Mouse (Mus musculus) ovary, postnatal 14 days (tissue): ENCODE results near the gene Tuba8.

Source experiments
- DNase-seq: peaks from one replicate; pipeline ENCODE4 v3.0.0; 2022; ENCODE audit warnings: low spot score

Tuba8 gene

DNA sequence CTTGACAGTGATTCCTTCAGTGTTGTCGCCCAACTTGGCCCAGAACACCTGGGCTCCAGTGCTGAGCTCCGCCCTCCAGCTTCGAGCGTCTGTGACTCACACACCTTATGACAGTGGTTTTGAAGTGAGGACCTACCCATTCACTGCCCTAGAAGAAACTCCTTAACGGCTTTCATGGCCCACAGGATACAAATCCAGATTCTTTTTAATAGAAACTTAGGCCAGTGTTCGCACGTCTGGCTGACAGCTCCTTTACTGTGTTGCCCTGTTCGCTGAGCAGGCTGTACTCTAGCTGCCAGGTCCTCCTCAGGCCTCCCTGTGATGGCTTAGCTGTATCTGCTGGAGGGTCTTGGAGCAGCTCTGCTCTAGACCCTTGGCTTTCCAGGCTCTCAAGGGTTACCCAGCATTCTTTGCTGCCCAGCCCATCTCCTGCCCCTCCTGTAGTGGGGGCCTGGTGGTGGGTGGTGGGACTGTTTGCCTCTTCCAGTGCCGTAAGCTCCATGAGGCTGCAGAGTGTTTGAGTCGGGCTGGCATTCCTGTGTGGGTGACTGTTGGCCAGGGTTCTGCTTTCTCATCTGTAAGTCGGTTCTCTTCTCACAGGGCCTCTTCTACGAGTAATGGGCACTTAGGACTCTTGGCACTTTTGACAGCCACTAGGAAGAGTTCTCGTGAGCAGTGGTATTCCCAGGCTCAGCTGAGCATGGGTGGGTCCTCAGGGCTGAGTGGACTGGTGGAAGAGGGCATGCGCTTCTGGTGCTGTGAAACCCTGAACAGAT lies 15.4 kb upstream of the Tuba8 start:
- no peak for DNase-seq

DNA sequence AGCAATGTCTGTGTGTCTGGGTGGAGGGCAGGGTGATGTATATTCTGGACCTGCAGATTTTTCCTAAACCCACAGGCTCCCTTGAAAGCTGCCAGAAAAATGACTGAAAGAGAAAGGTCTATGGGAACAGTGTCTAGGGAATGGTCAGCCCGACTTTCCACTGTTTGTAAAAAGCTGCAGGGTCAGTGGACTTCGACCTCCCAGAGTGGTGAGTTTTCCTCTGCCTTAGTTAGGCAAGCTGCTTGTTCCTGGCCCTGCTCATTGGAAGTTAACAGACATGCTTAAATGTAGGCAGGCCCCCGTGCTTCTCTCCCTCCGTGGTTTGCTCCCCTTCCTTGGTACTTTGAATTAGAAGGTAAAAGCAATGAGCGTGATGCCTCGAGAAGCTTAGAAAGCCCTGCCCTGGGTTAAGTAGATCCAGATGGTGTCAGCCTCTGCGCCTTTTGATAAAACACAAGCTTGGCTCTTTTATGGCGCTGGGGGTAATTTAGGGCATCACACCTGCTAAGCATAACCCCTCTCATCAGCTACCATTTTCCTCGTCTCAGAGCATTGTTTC lies 12.6 kb upstream of the Tuba8 start:
- no peak for DNase-seq

DNA sequence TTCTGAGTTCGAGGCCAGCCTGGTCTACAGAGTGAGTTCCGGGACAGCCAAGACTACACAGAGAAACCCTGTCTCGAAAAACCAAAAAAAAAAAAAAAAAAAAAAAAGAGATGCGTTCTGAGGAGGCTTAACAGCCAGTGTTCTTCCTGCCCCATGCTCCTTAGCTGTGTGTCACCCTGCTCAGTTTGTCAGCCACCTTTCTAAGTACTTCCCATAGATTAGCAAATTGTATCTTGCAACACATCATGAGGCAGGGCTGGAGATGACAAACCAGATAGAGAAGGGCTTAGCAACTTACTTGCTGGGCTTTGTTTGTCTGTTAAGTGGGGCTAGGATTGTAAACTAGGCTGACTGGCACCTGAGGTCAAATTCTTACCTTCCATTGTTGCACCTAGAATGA lies 10.0 kb upstream of the Tuba8 start:
- no peak for DNase-seq

DNA sequence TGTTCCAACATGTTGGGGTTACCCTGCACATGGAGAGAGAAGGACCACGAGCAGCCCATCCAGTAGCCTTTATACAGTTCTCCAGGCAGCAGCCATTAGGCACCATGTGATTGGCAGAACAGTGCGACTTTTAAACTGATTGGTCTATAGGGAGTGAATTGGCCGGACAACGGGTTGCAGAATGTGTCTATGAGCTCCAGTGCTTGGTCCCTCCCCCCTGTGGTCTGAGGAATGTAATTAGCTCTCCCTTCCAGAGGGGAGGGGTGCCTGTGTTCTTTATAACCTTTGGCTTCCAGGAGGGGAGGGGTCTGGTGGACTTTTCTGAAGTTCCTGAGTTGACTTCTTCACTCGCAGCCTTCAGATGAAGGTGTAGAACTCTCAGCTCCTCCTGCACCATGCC lies 8.5 kb upstream of the Tuba8 start:
- DNase-seq: no peak

DNA sequence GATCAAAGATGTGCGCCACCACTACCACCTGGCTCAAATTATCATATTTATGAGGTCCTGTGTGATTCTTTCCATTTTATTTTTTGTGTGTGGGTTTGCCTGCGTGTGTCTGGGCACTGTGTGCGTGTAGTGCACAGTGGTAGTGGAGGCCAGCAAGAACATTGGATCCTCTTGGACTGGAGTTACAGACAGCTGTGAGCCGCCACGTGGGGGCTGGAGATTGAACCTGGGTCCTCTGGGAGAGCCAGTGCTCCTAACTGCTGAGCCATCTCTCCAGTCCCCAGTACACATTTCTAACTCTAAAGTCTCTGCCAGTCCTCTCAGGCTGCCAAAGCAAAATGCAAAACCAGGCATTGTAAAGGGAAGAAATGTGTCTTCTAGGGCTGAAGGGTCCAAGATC lies 4.0 kb upstream of the Tuba8 start:
- no peak for DNase-seq

DNA sequence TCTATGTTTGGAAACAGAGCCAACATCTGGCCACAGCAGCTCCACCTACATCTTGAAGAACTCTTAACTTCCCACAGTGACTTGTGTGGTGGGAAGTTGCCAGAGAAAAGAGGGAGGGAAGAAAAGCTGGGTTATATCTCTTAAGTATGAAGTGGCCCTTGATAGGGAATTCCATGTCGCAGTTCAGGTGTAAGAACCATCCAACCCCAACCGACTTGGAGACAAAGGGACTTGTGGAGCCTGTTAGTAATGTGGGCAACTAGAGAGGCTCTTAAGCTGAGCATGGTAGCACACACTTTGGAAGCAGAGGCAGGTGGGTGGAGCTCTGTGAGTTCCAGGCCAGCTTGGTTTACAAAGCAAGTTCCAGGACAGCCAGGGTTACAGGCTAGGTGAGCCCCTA lies 912 bp upstream of the Tuba8 start:
- DNase-seq: no peak

DNA sequence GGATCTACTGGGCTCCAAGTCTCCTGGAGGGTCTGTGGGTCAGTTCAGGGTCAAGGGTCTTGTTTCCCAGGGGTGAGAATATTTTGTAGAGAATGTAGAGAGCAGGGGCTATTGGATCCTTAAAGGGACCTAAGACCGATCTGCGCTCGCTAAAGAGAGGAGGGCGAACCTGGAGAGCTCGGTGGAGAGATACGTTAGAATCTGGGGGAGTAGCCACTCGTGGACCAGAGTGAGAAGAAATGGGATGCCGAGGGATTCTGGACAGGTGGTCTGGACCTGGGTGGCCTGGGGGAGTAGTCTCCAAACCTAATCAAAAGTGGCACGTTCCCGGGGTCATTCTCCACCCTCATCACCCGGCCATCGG lies 412 bp downstream of the Tuba8 start:
- DNase-seq: no peak

DNA sequence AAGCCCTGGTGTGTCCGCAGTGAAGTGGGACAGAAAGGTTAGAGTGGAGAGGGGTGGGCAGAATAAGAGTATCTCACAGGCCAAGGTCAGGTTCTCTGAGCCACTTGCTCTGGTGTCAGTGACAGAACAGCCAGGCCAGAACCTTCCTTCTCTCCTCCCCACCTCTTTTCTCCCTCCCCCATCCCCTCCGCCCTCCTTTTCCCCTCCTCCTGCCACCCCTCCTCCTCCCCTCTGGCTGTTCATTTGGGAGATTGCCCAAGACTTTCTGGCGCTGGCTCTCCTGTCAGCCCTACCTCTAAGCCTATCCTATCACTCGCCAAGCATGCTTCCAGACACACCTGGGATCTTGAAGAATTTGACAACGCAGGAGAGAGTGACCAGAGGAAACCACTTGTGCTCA lies 1.2 kb downstream of the Tuba8 start:
- DNase-seq: no peak

DNA sequence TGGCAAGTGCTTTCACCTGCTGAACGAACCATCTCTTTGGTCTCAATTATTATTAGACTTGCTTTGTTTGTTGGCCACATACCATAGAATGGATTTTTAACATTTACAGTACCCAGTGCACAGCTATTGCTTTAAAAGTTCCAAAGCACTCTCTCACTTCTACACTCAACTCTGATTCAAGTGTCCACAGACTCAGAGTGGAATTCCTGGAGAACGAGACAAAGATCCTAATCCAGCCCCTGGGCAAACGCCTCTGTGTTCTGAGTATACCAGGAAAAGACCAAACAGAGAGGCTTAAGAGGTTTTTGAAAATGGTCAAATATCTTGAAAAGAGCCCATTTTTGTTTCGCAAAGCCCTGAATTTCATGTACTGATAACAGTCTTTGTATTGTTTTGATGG lies 2.5 kb downstream of the Tuba8 start:
- no peak for DNase-seq

DNA sequence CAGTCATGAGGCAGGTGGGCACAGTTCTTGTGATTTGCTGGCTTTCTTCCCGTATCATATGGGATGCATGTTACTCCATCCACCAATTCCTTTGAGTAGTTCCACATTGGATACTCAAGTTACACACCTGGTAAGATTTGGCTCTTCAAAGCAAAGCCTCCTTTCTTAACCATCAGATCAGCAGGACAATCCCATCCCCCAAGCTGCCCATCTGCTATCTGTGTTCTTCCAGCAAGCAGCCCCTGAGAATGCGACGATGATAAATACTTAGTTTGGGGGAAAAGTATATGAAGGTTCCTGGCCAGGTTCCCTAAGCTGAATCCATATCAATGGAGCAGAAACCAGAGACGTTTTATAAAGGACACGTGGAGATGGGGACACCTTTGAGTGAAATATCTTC lies 3.7 kb downstream of the Tuba8 start:
- DNase-seq: no peak

DNA sequence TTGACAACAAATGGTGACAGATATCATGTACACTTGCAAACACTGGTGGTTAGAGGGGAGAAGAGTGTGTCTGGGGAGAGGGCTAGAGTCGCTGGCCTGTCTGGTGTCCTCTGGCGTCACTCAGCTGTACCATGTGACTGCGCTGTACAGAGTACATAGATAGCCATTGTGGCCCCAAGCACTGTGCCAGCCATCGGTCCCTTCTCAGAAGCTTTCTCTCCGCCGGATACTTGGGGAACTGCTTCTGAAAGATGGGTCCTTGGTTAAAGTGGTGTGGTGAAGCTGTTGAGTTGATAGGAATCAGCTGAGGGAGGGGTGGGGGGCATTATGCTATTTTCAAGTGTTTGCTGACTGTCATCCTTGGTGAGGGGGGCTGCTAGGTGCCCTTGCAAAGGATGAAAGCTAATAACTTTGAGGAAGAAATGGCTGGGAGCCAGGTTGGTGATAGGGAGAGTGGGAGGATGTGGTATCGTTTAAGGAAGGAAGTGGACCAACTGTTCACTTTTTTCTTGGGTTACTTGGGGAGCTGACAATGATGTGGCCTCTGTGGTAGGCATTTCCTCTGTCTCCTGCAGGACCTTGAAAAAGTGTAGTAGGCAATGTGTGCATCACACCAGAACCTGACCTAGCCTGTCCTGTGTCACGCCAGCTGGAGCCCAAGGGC lies 4.3 kb downstream of the Tuba8 start:
- DNase-seq: no peak

DNA sequence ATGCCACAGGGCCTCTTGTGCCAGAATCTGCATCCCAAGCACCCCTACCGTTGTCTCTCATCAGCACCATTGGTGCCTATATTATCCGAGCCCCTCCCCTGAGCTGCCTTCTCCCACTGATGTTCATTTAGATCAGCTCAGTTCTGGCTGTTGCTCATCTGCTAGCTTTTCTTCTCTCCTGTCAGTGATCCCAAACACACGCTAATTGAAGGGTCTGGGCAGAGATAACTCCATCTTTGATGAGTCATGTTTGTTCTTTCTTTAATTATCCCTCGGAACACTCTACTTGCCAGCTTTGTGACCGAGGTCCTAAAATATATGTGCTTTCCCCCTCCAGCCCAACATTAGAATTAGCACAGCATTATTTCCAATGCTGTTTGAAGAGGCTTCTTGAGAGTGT lies 4.8 kb downstream of the Tuba8 start:
- no peak for DNase-seq

DNA sequence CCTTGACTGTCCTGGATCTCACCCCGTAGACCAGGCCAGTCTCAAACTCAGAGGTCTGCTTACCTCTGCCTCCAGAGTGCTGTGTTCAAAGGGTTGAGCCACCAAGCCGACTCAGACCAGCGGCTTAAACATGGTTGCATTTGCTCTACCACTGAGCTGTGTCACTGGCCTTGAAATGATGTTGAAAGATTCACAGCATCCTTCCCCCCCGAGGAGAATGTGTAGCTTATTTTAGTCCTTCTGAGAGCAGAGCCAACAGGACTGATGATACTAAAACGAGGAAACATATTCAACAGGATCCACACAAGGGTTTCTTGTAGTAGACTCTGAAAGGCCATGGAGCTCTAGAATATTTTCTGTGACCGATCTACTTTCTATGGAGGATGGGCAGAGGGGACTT lies 5.4 kb downstream of the Tuba8 start:
- DNase-seq: no peak

DNA sequence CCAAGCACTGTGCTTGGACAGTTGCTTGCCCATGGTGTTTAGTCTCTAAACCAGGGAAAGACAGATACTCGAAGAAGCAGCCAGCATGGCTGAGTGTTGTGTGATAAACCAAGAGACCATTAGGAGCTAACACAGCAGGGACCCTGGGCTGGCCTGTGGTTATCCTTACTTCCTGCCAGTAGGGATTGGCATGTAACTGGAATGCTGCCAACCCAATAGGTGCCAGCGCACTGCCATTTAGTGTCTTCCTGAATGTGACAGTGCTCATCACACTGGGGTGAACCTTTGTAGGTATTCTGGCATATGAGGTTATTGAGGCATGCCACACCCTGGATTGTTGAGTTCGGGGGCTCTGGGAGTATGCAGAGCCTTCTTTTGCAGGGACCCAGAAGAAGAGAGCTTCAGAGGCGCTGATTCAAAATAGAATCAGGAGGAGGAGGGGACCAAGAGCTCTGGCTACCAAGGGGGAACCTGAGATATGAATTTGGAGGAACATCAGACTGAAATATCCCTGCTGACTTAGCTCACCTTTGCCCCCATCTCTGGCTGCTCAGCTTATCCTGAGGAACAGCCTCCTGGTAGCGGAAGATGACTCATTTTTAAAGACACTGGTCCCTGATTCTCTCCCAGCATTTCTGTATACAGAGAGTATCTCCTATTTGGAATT lies 6.2 kb downstream of the Tuba8 start:
- no peak for DNase-seq

DNA sequence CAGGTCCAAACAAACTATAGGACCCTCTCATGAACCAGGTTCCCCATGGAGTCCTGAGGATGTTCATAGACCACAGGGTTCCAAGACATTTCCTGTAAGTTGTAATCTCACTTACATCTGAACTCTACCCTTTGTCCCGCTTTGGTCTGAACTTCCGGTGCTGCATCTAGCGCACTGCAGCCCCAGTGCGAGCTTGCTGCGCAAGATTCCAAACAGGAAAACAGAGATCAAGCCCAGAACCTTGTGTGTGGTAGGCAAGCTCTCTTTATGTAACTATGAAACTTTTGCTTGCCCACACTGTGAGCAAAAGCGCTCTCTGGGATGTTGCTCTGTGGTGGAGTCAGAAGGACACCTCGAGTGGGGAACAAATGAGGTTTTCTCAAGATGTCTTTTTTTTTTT lies 7.5 kb downstream of the Tuba8 start:
- DNase-seq: no peak

DNA sequence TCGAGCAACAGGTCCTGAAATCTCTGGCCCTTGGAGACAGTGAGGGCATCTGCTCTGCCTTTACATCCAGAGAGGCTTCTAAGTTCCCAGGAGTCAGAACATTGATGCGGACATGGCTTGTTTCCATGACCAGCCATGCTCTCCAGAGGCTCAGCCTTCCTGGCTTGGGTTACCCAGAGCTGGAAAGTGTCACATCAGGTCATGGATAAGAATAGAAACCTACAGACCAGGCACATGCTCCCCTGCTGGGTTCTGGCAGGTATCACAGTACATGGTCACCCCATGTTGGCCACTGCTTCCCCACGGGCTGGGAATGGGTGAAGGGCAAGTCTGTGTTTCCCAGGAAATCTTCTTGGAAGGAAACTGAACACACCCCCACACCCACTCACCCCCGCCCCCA lies 8.9 kb downstream of the Tuba8 start:
- no peak for DNase-seq

DNA sequence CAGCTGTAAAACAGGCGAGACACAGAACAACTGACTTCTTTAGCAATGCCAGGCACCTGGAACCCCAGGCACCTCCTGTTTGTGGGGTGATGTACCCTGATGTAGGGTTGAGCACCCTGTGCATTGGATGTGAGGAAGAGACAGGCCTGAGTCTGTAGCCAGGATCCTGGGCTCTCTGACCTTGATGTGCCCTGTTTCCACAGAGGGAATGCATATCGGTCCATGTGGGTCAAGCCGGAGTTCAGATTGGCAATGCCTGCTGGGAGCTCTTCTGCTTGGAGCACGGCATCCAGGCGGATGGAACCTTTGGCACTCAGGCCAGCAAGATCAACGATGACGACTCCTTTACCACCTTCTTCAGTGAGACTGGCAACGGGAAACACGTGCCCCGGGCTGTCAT lies 9.7 kb downstream of the Tuba8 start:
- no peak for DNase-seq

DNA sequence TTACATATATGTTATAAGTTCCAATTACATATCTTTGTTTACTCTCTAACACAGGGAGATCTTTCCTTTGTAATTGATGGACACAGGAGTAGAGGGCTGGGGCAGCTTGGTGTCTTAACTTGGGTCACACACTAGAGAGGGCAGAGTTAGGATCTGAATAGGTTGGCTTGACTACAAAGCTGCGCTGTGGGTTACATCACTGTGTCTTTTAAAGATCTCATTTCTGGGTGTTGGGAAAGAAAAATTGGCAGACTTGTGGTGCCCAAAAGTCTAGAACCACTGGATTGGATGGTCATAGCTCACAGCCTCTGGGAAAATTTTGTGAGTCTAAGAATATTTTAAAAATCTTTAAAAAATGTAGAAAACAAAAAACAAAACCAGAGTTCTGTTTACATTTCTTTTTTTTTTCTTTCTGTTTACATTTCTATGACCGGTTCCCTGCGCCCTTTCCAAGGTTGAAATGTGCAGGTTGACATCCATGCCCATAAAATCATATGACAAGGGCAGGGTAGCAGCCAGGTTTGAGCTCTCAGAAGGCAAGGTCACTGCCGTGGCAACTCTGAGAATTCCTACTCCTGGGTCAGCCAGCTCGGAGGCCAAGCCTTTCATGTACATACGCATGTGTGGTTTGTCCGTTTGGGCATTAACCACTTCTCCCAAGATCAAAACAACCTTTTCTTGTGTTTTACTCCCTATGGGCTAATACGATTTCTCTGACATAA lies 11.5 kb downstream of the Tuba8 start:
- DNase-seq: no peak

DNA sequence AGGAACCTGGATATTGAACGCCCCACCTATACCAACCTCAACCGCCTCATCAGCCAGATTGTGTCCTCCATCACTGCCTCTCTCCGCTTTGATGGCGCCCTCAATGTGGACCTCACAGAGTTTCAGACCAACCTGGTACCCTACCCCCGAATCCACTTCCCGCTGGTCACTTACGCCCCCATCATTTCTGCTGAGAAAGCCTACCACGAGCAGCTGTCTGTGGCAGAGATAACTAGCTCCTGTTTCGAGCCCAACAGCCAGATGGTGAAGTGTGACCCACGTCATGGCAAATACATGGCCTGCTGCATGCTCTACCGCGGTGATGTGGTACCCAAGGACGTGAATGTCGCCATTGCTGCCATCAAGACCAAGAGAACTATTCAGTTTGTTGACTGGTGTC lies 12.5 kb downstream of the Tuba8 start:
- no peak for DNase-seq

DNA sequence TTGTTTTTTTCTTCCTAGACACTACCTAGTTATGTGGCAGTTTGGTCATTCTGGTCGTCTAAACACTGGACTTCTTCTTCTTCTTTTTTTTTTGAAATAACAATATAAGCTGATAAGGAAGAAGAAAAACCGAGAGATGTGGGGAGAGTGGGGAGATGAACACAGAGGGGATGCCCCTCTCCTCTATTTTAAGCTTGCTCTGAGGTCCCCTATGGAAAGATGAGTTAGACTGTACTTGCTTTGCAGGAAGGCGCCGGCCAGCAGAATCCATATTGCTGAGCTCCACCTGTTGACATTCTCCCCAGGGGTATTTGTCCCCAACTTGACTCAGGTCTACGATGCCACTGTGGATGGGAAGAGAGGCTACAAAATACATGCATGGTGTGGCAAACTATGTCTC lies 13.6 kb downstream of the Tuba8 start:
- DNase-seq: no peak

DNA sequence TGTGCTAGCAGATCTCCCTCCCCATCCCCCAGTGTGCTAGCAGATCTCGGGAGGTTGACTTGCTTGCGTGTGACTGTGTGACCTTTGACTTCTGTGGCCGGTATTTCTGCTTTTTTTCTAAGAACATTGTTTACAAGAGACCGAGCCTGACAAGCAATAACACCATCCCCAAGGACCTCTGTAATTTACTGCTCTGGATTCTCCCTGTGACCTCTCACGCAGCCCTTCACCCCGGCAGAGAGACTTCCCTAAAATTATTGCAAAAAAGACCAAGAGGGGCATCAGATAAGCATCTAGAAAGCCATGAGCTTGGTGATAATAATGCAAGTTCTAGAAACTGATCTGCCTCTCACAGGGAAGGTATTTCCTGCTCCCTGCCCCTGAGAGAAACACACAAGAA lies 14.5 kb downstream of the Tuba8 start:
- DNase-seq: no peak

DNA sequence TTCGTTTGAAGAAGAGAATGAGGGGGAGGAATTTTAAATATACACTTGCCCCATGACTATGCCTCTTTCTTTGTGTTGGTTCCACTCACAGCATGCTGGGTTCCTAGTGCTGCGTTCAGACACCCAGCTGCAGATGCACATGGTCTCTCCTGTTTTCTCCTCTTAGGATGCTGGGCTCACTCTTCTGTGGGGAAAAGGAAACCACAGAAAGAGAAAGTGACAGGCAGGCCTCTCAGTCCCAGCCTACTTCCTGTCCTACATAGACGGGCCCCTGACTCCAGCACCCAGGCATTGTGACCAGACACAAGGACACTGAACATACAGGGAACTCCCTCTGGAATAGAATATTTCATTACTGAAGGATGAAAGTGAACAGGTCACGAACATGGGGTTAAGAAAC lies 15.5 kb downstream of the Tuba8 start:
- no peak for DNase-seq

DNA sequence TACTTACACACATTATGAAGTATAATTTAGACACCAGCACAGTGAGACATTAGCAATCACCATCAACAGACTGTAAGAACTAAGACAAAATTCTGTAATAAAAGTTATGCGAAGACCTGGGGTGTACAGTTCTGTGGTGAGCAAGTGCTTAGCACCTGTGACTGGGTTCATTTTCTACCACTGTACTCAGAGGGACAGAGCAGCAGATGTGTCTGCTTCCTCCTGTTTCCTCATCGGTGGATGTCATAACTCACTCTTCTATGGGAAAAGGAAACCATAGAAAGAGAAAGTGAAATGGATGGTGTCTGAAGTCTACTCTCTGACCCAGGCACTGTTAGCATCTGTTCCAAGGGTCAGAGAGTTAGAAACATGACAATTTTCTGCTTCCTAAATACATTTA lies 16.2 kb downstream of the Tuba8 start:
- no peak for DNase-seq
